Mouse (Mus musculus) lung, postnatal 0 days (tissue): ENCODE results near the gene Rxra.

ENCODE experiments used
- CTCF ChIP-seq: IDR thresholded peaks from 2 replicates; pipeline ENCODE4 v1.5.1; 2016; ENCODE audit warnings: antibody characterized with exemption, mild to moderate bottlenecking
- EP300 ChIP-seq: IDR thresholded peaks from 2 replicates; pipeline ENCODE4 v1.6.1; 2016; ENCODE audit warnings: antibody characterized with exemption, mild to moderate bottlenecking, control low read depth

DNA sequence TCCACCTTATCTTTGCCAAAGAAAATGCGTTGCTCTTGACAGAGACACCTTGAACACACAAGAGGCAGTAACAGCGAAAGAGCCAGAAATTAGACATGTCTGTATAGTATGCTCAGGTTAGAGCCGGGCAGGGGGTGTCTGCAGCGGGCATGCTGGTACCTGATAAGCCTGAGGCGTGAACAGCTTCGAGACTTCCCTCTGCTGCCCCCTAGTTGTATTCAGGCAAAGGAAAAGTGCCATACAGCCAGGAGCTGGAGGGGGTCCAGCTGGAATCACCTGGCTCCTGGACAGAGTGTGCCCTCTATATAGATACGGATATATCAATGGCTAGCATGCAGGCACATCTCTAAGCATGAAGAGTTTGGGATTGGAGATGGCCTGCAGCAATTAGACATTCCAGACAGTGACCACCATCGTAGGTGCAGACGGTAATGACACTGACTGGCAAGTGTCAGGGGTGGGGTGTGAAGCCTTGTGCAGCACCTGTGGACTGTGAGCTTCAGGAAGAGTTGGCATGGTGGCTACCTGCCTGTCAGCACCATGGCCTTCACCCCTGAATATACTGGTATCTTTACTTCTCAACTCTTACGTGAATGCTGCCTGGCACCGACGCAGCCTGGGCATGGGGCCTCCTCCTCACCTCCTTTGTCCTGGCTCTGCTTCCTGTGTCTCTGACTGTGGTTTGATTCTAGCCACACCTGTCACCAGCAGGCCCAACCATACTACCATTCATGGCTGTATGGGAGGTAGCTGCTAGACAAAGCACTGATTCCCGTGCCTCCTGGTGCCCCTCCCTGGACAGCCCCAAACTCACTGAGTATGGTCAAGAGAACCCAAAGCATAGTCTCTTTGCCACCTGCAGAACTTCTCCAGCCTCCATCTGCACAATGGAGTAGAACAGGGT lies 54.0 kb downstream of the Rxra start:
- peak; percentile 68 for TF ChIP-seq CTCF
- no peak for TF ChIP-seq EP300
